Mouse (Mus musculus) heart, embryonic 10.5 days (tissue): ENCODE results near the gene Cdk13. TPM values are rescaled to one million over a fixed set of nuclear protein-coding genes. Genes with fewer than 3 reads are reported as not detected.

Experiments
- DNase-seq: peaks from one replicate; pipeline ENCODE4 v3.0.0-alpha.2; 2017; ENCODE audit warnings: low spot score
- H3K27ac ChIP-seq: fragments of 300-500 bp; sonication (generic); 2 replicates; pipeline ENCODE4 v1.5.1; 2016; ENCODE audit warnings: mild to moderate bottlenecking
- H3K27me3 ChIP-seq: fragments of 300-500 bp; sonication (generic); 2 replicates; pipeline ENCODE4 v1.6.1; 2016; ENCODE audit warnings: mild to moderate bottlenecking; ENCODE audit not compliant: poor library complexity, insufficient read depth, severe bottlenecking
- H3K36me3 ChIP-seq: fragments of 300-500 bp; sonication (generic); 2 replicates; pipeline ENCODE4 v1.6.1; 2016; ENCODE audit warnings: mild to moderate bottlenecking, moderate library complexity
- H3K4me1 ChIP-seq: fragments of 300-500 bp; sonication (generic); 2 replicates; pipeline ENCODE4 v1.6.1; 2016; ENCODE audit warnings: mild to moderate bottlenecking
- H3K4me3 ChIP-seq: fragments of 300-500 bp; sonication (generic); 2 replicates; pipeline ENCODE4 v1.5.1; 2016; ENCODE audit warnings: mild to moderate bottlenecking, moderate library complexity
- H3K9me3 ChIP-seq: fragments of 300-500 bp; sonication (generic); 2 replicates; pipeline ENCODE4 v1.6.1; 2016; ENCODE audit warnings: mild to moderate bottlenecking, moderate library complexity
- WGBS: fragments of 180-500 bp; shearing (Covaris S2); methylation state at CpG from one replicate; pipeline ENCODE4 v1.1.7; 2016; 5-methylcytosine and 5-hydroxymethylcytosine counted together
- polyA plus RNA-seq: library from polyadenylated mRNA; unstranded; fragments of >200 nt; fragmentation: Nextera tagmentation; extraction: Ambion mirVana; gene quantifications from 2 replicates; pipeline ENCODE4 v1.2.1, GENCODE M21; 2016

Gene Cdk13
- 11.7 and 13.5 TPM in 2 replicates for polyA plus RNA-seq

DNA sequence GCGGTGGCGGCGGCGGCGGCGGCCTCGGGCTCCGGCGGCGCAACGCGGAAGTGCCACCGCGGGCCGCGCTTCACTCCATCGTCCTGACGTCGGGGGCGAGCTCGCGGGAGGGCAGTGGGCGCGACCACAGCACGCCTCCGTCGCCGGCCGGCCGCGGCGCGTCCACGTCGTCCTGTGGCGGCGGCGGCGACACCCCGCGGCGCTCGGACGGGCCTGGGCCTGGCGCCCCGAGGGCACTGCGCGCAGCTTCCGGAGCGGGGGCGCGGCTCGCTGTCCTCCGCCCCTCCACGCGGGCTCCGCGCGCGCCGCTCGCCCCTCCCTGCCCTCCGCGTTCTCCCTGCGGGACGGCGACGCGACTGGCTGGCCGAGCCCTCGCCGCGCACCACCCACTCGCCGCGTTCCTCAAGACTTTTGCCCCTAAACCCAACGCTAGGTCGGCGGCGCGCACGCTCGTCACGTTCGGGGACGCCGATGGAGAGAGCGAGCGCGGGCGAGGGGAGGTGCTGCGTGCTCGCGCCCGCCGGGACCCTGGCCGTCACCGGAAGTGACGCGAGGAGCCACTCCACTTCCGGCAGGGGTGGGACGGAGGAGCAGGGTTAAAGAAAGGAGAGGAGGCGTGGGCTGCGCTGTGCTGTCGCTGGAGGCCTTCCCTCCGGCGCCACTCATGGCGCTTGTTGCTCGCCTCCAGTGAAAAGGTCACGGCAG, at the start of gene Cdk13:
Gene Cdk13 (minus strand): TSS at position 189 of the 705 bp plus-strand sequence.
- WGBS = 2% methylated on average over 97 of the region's 110 CpGs
- H3K36me3 ChIP-seq = peaks cover 7% of the 10 kb centered on the region; the same call in 1 of the 2 replicates
- DNase-seq = peak; percentile 98
- H3K27ac ChIP-seq = peak within 1 kb of the TSS; percentile 97
- no peaks in the 10 kb centered on the region for H3K9me3 ChIP-seq
- peaks cover 4% of the 10 kb centered on the region; the same call in 1 of the 2 replicates for H3K4me1 ChIP-seq
- no peaks in the 10 kb centered on the region for H3K27me3 ChIP-seq
- H3K4me3 ChIP-seq = peak within 1 kb of the TSS; percentile 99

DNA sequence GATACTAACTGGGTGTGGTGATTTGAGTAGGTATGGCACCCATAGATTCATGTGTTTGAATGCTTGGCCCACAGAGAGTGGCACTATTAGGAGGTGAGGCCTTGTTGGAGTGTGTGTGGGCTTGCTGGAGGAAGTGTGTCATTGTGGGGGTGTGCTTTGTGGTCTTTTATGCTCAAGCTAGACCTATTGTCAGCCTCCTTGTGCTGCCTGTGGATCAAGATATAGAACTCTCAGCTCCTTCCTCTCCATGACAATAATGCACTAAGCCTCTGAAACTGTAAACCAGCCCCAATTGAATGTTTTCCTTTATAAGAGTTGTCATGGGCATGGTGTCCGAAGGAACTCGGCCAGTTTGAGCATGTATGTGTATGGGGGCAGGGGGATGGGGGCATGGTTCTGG, 38.4 kb upstream of the Cdk13 start:
- Histone ChIP-seq H3K27me3 (no peaks in the 10 kb centered on the region), H3K36me3 (no peaks in the 10 kb centered on the region), H3K27ac (no peak overlapping the region), H3K9me3 (no peaks in the 10 kb centered on the region), H3K4me1 (no peaks in the 10 kb centered on the region), H3K4me3 (no peak overlapping the region)
- 79% methylated on average over 2 of the region's 2 CpGs for WGBS
- no peak for DNase-seq

DNA sequence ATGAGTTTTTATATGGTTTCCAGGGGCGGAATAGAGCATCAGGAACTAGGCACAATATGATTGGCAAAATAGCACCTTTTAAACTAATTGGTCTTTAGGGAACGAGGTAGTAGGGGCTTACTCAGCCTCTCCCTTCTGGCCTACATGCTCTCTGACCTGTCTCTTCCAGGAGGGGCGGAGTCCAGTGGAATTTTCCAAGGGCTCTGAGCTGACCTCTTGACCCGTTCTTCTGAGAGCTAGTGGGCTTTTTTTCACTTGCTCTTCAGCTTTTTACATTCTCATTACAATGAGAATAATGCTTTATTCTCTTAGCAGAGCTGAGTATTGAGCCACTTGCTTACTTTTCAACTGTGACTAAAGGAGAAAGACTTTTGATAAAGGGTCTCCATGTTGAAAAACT, 37.9 kb upstream of the Cdk13 start:
- Histone ChIP-seq H3K27ac (no peak overlapping the region), H3K27me3 (no peaks in the 10 kb centered on the region), H3K36me3 (no peaks in the 10 kb centered on the region), H3K4me3 (no peak overlapping the region), H3K4me1 (no peaks in the 10 kb centered on the region), H3K9me3 (no peaks in the 10 kb centered on the region)
- WGBS = 58% methylated on average over 4 of the region's 4 CpGs
- DNase-seq = no peak

DNA sequence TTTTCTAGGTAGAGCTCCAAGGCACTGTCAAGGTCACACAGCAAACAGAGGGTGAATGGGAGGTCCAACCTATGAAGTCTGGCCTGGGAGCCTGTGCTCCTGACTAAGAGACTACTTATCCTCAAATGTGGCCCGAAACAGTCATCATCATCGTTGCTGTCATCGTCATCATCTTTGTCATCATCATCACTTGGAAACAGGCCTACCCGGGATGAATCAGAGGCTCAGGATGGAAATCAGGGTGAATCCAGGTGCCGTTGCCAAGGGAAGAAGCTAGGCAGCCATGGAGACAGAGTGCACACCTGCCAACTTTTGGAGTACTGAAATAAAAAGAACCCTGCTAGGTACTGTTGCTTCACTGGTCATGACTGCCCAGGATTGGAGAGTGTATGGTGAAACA, 34.2 kb upstream of the Cdk13 start:
- Histone ChIP-seq H3K4me3 (no peak overlapping the region), H3K27me3 (no peaks in the 10 kb centered on the region), H3K27ac (no peak overlapping the region), H3K4me1 (no peaks in the 10 kb centered on the region), H3K36me3 (no peaks in the 10 kb centered on the region), H3K9me3 (no peaks in the 10 kb centered on the region)
- peak; percentile 58 for DNase-seq
- WGBS = 76% methylated on average over 5 of the region's 5 CpGs

DNA sequence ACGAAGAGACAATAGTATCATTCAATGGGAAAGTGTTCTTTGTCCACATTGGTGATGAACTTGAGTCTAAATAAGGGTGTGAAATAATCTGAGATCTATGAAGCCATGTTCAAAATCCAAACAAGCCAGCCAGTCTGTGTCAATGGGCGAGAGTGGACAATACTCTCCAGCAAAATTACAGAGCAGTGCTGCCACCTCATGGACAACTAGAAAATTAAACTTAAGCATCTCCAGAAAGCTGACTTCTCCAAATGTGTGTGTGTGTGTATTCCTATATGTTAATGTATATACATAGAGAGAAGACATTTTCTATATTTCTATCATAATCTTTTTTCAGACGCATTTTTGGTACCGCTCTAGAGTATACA, 33.6 kb upstream of the Cdk13 start:
- DNase-seq = peak; percentile 76
- no peak overlapping the region for H3K27ac ChIP-seq
- WGBS = 28% methylated on average over 4 of the region's 4 CpGs
- H3K27me3 ChIP-seq = no peaks in the 10 kb centered on the region
- H3K4me1 ChIP-seq = no peaks in the 10 kb centered on the region
- no peaks in the 10 kb centered on the region for H3K9me3 ChIP-seq
- H3K4me3 ChIP-seq = no peak overlapping the region
- H3K36me3 ChIP-seq = no peaks in the 10 kb centered on the region

DNA sequence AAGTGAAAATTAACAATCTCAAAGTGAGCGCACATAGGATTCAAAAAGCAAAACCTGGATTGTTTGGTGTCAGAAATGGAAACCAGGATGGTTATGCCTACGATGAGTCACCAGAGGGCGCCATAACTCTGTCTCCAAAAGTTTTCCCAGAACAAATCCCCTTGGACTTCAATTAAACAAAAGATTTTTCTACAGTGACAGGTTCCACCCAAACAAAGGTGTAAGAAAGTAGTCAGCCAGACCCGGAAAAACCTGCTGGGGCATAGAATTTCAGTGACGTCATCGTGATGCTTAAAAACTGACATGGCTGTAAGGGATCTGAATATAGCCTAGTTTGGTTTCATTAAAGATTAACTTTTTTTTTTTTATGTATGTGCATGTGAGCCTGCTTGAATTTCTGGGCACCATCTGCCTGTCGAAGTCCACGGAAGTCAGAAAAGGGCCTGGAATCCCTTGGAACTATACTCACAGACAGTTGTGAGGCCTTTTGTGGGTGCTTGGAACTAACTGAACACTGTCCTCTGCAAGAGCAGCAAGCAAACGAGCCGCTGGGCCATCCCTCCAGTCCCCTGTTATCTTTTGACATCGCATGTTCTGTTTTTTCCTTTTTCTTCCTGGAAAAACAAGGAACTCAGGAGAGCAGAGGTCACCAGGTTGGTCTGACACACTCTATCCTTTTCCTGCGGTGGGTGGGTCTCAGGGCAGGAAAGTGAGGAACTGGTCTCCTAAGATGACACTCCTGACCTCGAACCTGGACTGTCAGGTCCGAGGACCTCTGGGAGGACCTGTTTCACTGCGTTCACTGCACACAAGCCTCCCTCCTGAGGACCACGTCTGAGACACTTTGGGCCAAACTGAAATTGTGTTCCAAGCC, 33.0 kb upstream of the Cdk13 start:
- Histone ChIP-seq H3K36me3 (no peaks in the 10 kb centered on the region), H3K27ac (no peak overlapping the region), H3K4me1 (no peaks in the 10 kb centered on the region), H3K4me3 (no peak overlapping the region), H3K27me3 (no peaks in the 10 kb centered on the region), H3K9me3 (no peaks in the 10 kb centered on the region)
- DNase-seq = no peak
- 39% methylated on average over 16 of the region's 16 CpGs for WGBS

DNA sequence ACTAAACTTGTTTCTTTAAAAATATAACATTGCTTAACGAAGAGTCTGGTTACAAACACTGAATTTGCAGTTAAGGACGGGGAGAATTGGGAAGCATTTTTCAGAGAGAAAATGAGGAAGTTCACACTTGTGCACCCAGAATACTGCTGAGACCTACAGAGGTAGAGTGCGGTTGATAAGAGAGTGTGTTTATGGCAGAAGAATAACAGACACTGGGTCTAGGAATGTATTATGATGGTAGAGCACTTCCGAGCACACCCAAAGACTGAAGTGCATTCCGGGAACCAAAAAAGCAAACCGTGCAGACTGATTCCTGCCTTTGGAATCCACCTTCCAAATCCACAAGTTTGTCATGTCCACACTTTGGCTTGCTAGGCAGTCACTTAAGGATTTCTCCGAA, 31.9 kb upstream of the Cdk13 start:
- Histone ChIP-seq H3K4me3 (no peak overlapping the region), H3K36me3 (no peaks in the 10 kb centered on the region)
- WGBS = 75% methylated on average over 7 of the region's 7 CpGs

DNA sequence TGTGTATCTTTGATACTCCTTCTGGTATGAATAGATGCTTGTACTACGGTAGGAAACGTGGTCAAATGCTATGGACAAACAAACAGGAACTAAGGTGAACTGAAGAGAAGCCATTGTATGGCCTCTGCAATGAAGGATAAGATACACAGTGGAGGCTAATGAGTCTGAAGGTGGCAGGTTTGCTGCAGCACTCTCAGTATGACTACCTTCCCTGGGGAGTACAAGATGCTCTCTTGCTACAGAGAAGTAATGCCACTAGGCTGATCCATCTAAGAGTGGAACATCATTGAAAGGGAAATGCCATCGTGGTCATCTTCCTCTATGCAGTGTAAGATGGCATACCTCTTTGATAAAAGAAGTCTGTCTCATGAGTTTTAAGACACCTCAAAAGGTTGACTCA, 28.0 kb upstream of the Cdk13 start:
- Histone ChIP-seq H3K36me3 (no peaks in the 10 kb centered on the region), H3K27me3 (no peaks in the 10 kb centered on the region), H3K9me3 (no peaks in the 10 kb centered on the region), H3K4me1 (no peaks in the 10 kb centered on the region), H3K27ac (no peak overlapping the region), H3K4me3 (no peak overlapping the region)
- DNase-seq = no peak
- WGBS = 68% methylated on average over 3 of the region's 3 CpGs

More for the DNA sequence above, 31.9 kb upstream of the Cdk13 start:
- no peak for DNase-seq
- Histone ChIP-seq H3K27ac (no peak overlapping the region), H3K4me1 (no peaks in the 10 kb centered on the region), H3K9me3 (no peaks in the 10 kb centered on the region), H3K27me3 (no peaks in the 10 kb centered on the region)

DNA sequence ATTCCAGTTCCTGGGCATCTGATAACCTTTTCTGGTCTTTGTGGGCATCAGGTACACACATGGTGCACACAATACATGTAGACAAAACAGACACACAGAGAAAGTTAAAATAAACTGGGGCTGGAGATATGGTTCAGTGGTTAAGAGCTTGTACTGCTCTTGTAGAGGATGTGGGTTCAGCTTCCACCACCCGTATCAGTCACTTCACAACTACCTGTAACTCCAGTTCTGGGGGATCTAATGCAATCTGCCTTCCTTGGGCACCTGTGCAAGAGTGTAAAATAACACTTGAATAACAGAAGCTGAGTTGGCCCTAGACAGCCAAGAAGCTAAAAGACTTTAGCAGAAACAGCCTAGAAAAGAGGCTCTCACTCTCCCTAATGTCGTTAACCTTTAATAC, 12.3 kb upstream of the Cdk13 start:
- Histone ChIP-seq H3K36me3 (no peaks in the 10 kb centered on the region), H3K27ac (no peak overlapping the region), H3K27me3 (no peaks in the 10 kb centered on the region), H3K4me1 (no peaks in the 10 kb centered on the region), H3K9me3 (no peaks in the 10 kb centered on the region), H3K4me3 (no peak overlapping the region)
- 88% methylated on average over 2 of the region's 2 CpGs for WGBS
- no peak for DNase-seq

DNA sequence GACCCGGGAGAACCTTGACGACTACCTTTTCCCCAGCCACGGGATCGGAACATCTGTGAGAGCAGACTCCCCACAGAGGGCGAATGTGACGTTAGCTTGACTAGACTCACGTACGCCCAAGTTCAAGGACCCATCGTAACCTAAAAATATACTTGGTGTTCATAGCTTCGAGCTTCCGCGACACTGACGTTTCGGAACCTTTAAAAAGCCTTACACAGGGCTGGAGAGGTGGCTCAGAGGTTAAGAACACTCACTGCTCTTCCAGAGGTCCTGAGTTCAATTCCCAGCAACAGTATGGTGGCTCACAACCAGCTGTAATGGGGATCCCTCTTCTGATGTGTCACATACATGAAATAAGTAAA, 698 bp upstream of the Cdk13 start:
- Histone ChIP-seq H3K27ac (peak overlapping the region; percentile 97), H3K4me3 (peak overlapping the region; percentile 99), H3K9me3 (no peaks in the 10 kb centered on the region), H3K27me3 (no peaks in the 10 kb centered on the region), H3K36me3 (0 out of 2 replicates have a peak, but pooled peaks cover 2% of the 10 kb centered on the region), H3K4me1 (peaks cover 2% of the 10 kb centered on the region; the same call in 1 of the 2 replicates)
- DNase-seq = no peak
- under 1% methylated on average over 14 of the region's 14 CpGs for WGBS

DNA sequence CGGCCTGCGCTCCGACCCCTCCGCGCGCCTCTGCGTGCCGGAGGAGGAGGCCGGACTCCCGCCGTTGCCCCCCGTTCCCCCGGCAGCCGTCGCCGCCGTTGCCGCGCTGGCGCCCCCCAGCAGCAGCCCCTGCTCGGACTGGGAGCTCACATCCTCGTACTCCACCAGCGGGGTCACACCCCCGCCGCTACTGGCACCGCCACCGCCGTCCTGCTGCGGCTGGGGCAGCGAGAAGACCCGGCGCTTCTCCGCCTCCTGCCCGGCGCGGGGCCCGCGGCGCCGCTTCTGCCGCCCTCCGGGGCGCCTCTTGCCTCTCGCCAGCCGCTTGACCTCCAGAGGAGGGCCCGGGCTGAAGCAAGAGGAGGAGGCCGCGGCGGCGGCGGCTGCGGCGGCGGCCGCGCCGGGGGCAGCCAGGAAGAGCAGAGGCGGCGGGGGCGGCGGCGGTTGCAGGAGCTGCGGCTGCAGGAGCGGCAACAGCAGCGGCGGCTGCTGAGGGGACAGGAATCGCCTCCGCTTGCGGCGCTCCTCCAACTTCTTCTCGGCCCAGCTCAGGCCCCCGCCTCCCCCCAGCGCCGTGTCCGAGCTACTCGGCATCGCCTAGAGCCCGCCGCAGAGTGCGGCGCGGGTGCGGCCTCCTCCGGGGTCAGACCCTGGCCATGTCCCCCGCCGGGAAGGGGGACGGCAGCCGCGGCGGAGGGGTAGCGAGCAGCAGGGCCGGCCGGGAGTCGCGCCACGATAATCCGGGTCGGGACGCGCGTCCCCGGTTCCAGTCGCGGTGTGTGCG, 647 bp downstream of the Cdk13 start:
- Histone ChIP-seq H3K9me3 (no peaks in the 10 kb centered on the region), H3K27me3 (no peaks in the 10 kb centered on the region), H3K4me1 (peaks cover 4% of the 10 kb centered on the region; the same call in 1 of the 2 replicates), H3K4me3 (peak overlapping the region; percentile 99), H3K27ac (peak overlapping the region; percentile 97), H3K36me3 (peaks cover 10% of the 10 kb centered on the region; the same call in 1 of the 2 replicates)
- peak; percentile 79 for DNase-seq
- WGBS = 1% methylated on average over 105 of the region's 105 CpGs

DNA sequence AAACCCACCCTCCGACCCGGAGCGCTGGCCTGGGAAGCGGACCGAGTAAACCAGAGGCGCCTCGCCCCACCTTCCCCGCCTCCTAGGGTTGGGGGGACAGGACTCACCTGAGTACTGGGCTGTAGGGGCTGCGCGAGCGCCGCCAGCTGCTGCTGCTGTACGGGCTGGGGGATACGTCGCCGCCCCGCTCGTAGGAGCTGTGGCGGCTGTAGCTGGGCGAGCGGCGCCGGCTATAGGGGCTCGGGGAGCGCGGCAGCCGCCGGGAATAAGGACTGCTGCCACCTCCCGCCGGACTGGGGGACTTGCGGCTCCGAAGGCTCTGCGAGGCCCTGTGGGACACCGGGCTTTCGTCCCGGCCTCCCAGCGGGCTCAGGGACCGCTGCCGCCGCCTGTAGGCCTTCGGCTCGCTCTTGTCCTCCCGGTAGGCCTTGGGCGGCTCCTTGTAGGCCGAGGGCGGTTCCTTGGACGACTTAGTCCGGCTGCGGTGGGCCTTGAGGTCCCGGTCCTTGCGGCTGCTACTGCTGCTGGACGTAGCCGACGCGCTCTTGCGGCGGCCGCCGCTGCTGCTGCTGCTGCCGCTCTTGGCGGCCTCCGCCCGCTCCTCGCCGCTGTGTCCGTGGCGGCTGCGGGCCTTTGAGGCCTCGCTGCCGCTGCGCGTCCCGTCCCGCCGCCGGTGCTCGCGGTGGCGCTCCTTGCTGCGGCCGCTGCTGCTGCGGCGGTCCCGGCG, 1.4 kb downstream of the Cdk13 start:
- Histone ChIP-seq H3K27me3 (no peaks in the 10 kb centered on the region), H3K4me1 (peaks cover 4% of the 10 kb centered on the region; the same call in 1 of the 2 replicates), H3K27ac (peak overlapping the region; percentile 97), H3K4me3 (peak overlapping the region; percentile 99), H3K9me3 (no peaks in the 10 kb centered on the region), H3K36me3 (peaks cover 10% of the 10 kb centered on the region; the same call in 1 of the 2 replicates)
- under 1% methylated on average over 85 of the region's 85 CpGs for WGBS
- DNase-seq = peak; percentile 89
